Mouse (Mus musculus): ENCODE results near the gene Galnt7.

Gene Galnt7

DNA sequence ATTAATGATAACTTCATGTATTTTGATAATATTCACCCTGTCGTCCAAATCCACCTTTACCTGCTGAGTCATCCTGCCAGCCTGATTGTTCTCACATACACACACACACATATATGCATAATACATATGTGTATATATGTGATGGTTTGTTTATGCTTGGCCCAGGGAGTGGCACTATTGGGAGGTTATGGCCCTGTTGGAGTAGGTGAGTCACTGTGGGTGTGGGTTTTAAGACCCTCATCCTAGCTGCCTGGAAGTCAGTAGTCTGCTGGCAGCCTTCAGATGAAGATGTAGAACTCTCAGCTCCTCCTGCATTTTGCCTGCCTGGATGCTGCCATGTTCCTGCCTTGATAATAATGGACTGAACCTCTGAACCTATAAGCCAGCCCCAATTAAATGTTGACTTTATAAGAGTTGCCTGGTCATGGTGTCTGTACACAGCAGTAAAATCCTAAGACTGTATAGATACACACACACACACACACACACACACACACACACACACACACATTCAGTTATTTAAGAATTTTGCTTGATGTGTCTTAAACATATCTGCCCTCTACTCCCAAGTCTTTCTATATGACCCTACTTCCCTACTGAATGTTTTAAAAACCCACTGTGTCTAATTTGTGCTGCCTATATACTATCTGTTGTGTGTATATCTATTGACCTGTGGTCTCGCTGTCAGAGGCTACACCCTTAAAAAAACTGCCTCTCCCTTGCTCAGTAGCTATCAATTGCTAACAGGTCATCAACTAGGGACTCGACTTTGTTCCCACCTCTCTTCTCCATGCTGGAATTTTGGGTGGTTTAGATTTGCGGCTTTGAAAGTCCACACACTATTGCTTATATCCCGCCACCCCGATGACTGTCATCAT lies 23.8 kb downstream of the Galnt7 start:
- CTCF ChIA-PET = interaction anchor here (0.8 kb wide), 1 partner anchor 10 kb away, joined by 3 read pairs; no protein-coding TSS in a partner anchor

DNA sequence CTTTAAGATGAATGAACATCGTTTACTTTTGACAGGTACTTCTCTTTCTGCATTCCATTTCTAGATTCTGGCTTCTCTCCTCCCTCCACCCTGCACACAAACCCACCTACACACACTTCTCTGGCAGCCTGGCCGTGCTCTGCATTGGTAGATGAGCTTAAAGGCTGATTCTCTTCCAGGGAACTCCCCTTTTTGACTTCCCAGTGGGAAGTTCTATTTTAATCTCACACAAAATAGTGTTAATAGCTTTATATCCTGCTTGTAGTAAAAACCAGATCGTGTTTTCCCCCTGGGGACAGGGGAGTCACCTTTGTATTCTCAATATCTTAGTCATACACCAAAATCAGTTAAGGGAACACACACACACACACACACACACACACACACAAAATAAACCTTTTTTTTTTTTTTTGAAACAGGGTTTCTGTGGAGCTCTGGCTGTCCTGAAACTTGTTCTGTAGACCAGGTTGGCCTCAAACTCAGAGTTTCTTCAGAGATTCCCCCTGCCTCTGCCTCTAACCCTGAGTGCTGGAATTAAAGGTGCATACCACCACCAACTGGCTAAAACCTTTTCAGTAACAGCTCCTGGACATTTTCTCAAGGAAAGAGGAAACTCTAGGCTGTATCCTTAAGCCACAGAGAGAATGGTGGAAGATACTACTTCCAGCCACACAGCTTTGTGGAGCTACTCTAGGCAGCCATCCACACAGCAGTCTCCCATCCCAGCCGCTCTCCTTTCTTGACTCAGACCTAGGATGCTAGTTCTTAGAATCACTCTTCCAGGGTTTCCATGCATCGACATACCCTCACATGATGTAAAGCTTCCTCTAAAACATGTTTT lies 24.7 kb downstream of the Galnt7 start:
- CTCF ChIA-PET = interaction anchor here (0.7 to 0.8 kb wide), 2 partner anchors 9 to 177 kb away, joined by 3 to 17 read pairs; no protein-coding TSS in a partner anchor

DNA sequence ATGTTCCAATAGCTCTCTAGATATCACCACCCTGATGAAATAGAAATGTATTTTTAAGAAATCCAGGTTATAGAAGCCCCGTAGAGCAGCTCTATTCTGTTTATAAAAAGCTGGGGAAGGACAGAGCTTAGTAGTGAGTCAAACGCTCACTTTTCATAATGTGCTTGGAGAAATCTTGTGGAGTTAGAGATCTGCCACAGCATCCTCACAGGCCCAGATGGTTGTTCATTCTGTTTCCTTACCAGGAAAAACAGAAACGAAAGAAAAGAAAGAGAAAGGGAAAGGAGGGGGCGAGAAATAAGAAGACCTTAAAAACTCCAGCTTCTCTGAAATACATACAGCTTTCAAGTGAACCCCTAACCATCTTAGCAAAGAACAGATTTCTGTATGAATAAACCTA lies 28.9 kb downstream of the Galnt7 start:
- CTCF ChIA-PET = no interaction called here

DNA sequence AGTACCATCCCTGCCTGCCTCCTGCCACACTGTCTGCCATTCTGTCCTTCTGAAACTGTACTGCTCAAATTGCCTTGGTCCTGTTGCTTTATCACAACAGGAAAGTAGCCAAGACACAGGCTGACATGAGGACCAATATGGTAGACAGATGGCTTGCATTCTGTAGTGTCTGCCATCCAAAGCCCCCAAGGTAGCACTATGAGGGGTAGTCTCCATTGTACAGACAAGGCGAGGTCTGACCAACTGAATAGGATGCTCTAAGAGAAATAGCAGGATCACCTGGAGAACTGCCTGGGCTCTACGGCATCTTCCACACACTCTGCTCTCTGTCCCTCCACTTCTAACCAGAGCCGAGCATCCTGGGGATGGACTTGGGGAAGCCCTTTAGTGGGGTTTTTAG lies 29.8 kb downstream of the Galnt7 start:
- CTCF ChIA-PET = no interaction called here

DNA sequence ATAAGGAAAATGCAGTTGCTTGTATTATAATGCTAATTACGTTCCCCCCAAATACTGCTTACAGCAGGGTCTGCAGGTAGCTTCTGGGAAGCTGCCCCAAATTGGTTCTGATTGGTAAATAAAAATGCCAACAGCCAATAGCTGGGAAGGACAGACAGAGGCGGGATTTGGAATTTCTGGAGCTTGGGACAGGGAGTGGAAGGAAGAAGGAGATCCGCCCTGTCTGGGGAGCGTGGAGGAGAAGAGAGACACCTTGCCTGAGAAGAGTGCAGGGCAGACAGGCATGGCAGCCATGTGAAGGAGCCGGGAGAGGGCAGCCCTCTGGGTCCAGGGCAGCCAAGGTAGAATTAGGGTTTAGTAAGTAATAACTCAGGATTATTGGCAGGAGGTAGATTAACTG lies 35.9 kb downstream of the Galnt7 start:
- CTCF ChIA-PET = no interaction called here

DNA sequence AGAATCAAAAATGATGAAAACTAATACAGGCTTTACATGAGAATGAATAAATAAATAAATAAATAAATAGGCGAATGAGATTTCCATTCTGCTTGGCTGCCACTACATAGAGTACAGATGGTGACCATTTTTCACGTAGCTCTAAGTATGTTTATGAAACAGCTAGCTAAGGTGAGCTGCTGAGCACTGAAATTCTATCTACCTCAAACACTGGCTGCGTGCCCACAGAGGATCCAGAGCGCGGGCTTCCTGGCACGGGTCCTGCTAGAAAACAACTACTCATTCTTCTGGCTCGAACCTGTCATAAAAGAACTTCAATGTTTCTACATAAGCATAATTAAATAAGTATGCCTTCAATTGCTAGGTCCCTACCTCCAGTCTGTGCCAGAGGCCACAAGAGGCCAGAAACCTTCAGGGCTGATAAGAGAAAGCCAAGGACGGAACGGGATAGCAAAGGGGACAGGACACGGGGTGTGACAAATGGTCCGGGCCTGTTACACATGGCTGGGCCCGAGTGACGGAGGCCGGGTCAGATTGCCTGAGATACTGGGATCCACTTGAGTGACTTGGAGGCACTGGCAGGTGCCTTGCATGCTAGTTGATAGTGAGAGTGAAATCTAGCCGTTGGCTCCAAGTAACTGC lies 37.7 kb downstream of the Galnt7 start:
- CTCF ChIA-PET = no interaction called here

DNA sequence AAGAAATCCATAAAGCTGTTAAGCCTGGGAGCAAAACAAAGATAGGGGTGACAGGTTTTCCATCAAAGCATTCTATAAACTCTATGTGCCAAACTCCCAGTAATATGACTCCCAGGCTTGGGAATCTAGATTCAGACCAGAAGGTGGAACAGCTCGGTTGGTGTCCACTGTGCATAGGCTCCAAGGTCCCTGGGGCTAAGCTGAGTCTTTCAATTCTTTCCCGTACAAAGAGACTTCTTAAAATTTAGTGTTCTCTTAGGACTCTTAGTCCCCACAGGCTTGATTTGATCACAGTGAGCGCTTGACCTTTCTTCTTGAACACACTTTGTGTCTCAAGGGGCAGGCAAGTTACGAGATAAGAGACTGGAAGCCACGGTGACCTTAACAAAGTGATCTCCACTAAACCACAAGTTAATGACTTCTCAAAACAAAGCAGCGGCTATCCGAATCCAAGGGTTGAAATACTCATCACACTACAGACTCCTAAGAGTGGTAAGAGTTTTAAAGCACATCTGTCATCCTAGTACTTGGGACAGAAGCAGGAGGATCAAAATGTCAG lies 41.3 kb downstream of the Galnt7 start:
- CTCF ChIA-PET = no interaction called here

DNA sequence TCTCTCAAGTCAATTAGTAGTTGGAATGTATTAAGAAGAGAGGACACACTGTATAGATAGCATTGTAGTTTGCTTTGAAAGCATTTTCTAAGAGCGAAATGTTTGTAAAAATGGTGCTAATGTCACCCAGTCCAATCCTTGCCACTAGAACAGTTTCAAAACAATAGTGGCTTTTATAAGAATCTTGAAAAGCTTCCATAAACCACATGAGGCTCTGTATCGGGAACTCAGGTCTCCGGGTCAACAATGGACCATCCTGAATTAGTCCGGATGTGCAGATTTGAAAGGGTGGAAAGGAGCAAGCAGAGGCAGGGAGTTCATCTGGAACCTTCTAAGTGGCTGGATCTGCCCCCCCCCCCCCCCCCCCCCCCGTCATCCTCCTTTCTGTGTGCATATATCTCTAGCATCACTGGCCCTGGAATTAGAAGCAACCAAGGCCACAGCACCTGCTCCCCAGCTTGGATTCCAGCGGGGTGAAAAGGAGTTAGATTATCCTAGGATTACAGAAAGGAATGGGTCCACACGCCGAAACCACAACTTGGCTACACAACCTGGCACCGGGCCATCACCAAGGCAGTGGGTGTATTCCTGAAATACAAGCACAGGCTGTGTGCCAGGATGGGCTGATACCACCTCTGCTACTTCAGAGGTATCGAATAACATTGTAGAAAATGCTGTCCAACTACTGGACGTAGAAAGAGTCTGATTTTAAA lies 42.0 kb downstream of the Galnt7 start:
- CTCF ChIA-PET = interaction anchor here (0.6 kb wide), 1 partner anchor 92 kb away, joined by 5 read pairs; no protein-coding TSS in a partner anchor

DNA sequence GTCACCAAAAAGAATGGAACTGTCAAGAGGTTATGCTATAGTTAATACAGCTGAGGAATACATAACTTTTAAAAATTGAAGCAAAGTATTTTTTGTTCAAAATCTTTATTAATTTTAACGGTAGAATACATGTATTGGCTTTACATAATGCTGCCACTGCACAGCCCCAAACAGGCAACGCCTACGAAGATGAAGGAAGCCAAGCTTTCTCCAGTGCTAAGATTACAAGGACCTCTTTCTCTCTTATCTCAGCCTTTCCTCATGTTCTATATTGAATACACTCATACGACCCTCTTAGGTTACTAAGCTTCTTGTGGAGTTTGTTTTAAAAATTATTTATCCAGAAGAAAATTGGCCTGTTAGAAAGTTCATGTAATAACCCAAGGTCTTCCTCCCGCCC lies 50.3 kb downstream of the Galnt7 start:
- CTCF ChIA-PET = no interaction called here

DNA sequence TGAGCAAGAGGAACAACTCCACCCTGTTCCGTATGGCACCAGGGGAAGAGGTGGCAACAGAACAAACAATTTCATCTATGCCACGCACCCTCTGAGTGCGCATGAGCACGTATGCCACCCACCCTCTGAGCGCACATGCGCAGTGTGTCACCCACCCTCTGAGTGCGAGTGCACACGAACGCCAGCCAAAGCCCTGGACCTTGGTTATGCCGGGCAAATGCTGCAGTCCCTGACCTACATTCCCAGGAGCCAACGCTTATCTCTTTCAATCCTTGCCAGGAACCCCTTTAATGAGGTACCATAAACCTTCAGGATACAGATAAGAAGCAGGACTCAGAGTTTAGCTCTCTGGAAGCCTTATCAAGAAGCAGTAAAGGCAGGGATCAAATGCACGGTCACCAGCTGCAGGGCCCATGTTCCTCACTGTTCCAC lies 50.8 kb downstream of the Galnt7 start:
- CTCF ChIA-PET = no interaction called here

DNA sequence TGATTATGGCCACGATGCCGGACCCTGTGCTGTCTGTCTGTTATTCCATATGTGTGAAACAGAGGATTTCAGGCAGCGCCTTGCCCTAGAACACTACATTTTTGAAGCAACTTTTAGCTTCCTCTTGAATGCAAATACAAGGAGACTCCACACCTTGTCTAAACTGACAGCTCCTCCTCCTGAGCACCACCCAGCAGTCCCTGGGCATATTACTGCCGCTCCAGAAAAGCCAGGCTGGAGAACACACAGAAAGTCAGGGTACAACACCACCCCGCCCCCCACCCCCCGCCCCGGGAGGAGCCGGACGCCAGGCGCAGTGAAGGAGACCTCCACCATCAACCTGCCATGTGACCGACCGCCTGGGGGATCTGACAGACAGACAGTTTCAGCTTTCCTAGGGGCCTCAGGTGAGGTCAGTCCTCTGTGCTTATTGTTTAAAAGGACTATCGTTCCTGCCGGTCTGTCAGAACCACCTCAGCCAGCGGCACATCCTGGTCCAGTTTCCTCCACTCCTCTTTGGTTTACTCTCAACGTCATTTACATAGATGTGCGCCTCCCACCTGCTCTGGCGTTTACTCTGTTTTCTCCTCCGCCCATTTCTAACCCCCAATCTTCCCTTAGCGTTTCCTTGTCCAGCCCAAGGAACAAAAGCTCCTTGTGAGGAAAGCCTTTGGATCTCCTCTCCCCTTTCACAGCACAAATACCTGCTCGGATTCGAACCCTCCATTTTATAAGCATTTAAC lies 52.8 kb downstream of the Galnt7 start:
- CTCF ChIA-PET = no interaction called here

DNA sequence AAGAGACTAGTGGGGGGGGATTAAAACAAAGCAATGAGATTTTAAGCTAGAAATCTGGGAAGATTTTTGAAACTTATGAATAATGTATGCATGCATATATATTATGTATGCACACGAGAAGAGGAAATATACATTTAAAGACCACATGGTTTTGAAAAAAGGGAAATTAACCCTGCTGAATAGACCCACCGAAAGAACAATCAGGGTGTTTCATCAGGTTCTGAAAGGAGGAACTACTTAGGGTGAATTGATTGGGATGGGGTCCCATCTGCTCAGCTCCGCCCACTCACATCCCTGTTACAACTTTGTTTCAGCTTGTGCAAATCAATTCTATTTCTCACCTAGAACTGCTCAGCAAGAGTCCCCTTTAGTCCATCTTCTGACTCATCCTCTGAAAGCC lies 57.0 kb downstream of the Galnt7 start:
- CTCF ChIA-PET = no interaction called here

DNA sequence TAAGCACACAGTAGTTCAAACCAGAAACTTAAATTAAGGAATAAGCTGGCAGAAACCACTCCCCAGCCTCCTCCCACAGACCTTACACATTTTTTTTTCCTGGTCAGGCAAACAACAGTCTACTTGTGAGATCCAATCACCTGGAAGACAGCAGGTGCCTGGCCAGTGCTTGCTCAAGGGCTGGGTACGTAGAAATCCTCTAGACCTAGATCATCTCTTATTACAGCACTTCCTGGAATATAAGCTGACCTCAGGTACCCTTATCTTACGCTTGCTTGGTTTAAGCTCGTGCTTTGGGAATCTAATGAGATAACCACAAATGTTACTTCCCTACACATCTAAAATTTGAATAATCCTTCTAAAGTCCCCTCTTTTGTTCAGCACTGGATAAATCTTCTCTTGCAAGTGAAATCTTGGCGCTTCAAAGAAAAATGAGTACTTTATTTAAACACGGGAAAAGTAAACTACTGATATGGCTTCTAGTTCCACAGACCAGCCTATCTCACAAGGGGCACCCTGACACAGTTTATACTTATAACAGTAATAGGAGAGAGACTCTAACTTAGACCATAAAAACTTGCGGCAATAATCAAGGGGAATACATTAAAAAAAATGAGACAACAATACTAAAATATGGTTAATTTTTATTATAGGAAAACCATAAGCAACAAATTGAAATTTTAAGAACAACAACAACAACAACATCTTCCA lies 58.5 kb downstream of the Galnt7 start:
- CTCF ChIA-PET = interaction anchor here (0.5 kb wide), 1 partner anchor 15 kb away, joined by 3 read pairs; no protein-coding TSS in a partner anchor

DNA sequence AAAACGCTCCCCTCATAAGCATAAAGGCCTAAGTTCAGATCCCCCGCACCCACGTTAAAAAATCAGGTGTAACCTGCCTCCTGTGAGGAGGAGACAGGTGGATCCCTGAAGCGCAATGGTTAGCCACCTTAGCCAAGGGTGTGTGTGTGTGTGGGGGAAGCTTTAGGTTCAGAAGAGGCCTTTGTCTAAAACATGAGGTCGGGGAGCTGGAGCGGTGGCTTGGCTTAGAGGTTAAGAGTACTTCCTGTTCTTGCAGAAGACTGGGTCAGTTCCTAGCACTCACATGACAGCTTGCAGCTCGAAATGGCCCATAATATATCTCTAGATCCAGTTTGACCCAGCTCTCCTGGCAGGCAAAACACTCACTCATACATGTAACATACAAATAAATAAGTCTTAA lies 60.2 kb downstream of the Galnt7 start:
- CTCF ChIA-PET = no interaction called here

DNA sequence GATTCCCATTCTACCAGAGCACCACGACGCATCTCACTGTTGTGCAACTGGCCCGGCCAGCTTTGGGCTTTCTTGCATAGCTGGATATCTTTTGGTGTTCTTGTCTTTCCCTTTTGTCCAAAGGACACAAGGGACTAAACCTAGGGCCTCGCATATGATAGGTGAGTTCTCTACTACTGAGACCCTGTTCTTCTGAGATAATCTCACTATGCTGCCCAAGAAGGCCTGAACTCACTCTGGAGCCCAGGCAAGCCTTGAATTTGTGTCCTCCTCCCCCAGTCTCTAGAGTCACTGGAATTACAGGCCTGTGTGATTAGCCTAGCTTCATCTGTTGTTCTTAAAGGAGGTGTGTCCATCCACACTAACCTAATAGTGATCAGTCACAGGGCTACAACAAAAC lies 61.2 kb downstream of the Galnt7 start:
- CTCF ChIA-PET = no interaction called here

DNA sequence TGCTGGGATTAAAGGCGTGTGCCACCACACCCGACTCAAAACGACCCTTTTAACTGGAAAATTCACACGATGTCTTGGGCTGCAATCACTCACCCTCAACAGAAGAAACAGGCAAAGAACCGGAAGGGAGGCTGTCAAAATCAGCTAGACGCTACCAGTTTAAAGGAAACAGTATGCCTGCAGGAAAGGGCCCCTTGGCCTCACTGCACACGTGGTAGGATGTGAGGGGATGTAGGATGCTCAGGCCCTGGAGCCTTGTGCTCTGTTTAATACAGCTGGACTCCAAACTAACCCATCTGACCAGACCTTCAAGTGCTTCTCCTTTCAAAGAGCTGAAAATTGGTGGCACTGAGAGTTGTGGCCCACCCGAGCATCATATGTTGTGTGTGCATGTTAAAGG lies 62.8 kb downstream of the Galnt7 start:
- CTCF ChIA-PET = no interaction called here

DNA sequence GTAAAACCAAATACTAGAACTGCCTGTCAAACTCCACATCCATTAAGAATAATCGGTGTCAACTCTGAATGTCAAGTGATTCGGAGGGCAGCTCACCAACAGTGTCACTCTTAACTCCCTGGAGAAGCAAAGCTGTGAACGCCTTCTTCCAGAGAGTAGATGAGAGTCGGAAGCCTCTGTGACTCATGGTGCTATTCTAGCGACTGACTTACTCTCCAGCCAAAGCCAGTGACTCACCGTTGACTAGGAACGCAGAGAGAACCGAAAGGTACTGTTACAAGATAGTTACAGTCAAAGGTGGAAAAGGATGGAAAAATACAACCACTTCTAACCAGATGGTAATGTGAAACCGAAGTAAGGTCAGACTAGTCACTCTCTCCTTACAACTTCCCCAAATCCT lies 63.7 kb downstream of the Galnt7 start:
- CTCF ChIA-PET = no interaction called here

DNA sequence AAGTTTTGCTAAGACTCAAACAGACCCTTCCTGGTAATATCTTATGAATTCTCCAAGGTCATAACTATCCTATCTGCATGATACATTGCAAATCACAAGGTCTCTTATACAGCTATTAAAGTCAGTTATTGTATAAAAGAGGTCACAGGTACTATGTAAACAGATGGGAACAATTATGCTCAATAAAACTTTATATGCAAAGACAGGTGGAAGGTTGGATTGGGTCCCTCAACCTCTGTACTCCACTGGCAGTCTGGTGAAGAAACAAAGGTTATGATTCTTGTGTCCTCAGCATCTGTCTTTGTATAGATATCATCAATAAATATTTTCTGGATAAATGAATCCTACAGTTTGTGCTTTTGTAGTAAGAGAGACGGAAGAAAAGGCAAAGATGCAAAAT lies 64.2 kb downstream of the Galnt7 start:
- CTCF ChIA-PET = no interaction called here

DNA sequence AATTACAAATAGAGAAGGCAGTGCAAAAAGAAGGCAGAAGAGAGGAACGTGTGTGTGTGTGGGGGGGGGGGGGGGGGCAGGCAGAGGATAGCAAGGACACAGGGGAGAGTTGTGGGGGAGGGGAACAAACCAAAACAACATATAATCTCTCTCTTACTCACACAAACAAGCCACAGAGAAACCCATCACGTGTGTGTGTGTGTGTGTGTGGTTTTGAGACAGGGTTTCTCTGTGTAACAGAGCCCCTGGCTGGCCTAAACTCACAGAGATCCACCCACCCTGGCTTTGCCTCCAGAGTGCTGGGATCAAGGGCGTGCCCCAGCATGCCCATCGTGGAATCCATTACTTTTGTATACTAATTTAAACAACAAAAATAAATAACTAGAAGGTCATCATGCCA lies 66.2 kb downstream of the Galnt7 start:
- CTCF ChIA-PET = no interaction called here

DNA sequence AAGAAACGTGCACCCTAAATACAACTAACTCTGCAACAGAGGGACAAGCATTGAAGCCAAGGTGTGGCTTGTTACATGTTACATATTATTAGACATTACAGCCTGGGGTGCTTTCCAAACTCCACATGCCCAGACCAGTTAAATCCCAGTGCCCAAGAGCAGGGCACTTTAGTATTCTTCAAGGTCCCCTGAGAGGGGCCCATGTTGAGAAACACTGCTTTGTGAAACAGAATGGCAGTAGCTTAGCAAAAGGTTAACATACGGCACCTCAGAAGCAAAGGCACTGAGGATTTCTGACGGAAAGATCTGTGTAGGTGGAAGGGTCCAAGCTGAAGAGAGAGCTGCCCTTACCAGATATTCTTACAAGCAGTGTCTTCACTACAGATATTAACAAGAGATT lies 67.0 kb downstream of the Galnt7 start:
- CTCF ChIA-PET = no interaction called here
